Mouse (Mus musculus): Measurements from ENCODE around the gene Tnni3k. TPM values are rescaled to one million over a fixed set of nuclear protein-coding genes. Genes with fewer than 3 reads are reported as not detected.

Gene Tnni3k
- polyA plus RNA-seq, 1 experiment from 2014 or later, result 0.15 TPM

DNA sequence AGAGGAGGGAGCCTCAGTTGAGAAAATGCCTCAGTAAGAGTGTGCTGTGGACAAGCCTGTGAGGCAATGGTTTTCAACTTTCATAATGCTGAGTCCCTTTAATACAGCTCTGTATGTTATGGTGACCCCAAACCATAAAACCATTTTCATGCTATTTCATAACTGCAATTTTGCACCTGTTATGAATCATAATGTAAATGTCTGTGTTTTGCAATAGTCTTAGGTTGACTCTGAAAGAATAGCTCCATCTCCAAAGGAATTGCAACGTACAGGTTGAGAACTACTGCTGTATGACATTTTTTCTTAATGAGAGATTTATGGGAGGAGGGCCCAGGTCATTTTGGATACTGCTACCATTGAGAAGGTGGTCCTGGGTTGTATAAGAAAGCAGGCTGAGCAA, 2.0 kb downstream of the Tnni3k start:
- no peaks in the 10 kb centered on the region for H3K9me3 ChIP-seq (ENCODE audit: control insufficient read depth, low read length)
- no peak overlapping the region for H3K4me3 ChIP-seq (ENCODE audit: low read depth, low read length)
- 69% methylated on average over 1 of the region's 1 CpGs for WGBS
- no peak for ATAC-seq (ENCODE audit: low read depth)
- no peaks in the 10 kb centered on the region for H3K27me3 ChIP-seq (ENCODE audit: control insufficient read depth, insufficient read depth, low read length)
- no peaks in the 10 kb centered on the region for H3K4me1 ChIP-seq (ENCODE audit: control insufficient read depth, insufficient read depth, low read length)
- H3K27ac ChIP-seq (ENCODE audit: low read depth, low read length), result no peak overlapping the region
- H3K4me2 ChIP-seq (ENCODE audit: low read depth, low read length), result no peak overlapping the region
- no peaks in the 10 kb centered on the region for H3K36me3 ChIP-seq (ENCODE audit: control insufficient read depth, insufficient read depth, low read length)
- H3K9ac ChIP-seq (replicated peaks; ENCODE audit: low read depth, low read length), result no peak overlapping the region

DNA sequence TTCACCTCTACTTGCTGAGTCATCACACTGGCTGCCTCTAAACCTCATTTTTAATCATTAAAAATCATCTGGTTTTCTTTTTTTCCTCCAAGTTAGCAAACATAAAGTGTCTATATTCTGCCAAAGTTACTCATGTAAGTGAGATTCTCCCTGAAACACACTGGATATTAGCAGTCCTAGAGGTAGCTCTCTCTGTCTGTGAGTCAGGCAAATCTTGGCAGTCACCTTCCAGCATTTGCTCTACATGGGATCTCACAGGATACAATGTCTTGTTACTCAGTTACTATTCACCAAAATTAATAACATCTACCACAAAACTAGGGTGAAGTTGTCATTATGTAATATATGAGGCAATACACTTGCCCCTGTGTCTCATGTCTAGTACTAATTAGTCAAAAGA, 3.2 kb downstream of the Tnni3k start:
- H3K4me1 ChIP-seq (ENCODE audit: control insufficient read depth, insufficient read depth, low read length), result no peaks in the 10 kb centered on the region
- no peak overlapping the region for H3K4me3 ChIP-seq (ENCODE audit: low read depth, low read length)
- no peak overlapping the region for H3K4me2 ChIP-seq (ENCODE audit: low read depth, low read length)
- no peaks in the 10 kb centered on the region for H3K9me3 ChIP-seq (ENCODE audit: control insufficient read depth, low read length)
- no peak for ATAC-seq (ENCODE audit: low read depth)
- H3K27ac ChIP-seq (ENCODE audit: low read depth, low read length), result no peak overlapping the region
- no peaks in the 10 kb centered on the region for H3K36me3 ChIP-seq (ENCODE audit: control insufficient read depth, insufficient read depth, low read length)
- H3K27me3 ChIP-seq (ENCODE audit: control insufficient read depth, insufficient read depth, low read length), result no peaks in the 10 kb centered on the region
- no peak overlapping the region for H3K9ac ChIP-seq (replicated peaks; ENCODE audit: low read depth, low read length)

DNA sequence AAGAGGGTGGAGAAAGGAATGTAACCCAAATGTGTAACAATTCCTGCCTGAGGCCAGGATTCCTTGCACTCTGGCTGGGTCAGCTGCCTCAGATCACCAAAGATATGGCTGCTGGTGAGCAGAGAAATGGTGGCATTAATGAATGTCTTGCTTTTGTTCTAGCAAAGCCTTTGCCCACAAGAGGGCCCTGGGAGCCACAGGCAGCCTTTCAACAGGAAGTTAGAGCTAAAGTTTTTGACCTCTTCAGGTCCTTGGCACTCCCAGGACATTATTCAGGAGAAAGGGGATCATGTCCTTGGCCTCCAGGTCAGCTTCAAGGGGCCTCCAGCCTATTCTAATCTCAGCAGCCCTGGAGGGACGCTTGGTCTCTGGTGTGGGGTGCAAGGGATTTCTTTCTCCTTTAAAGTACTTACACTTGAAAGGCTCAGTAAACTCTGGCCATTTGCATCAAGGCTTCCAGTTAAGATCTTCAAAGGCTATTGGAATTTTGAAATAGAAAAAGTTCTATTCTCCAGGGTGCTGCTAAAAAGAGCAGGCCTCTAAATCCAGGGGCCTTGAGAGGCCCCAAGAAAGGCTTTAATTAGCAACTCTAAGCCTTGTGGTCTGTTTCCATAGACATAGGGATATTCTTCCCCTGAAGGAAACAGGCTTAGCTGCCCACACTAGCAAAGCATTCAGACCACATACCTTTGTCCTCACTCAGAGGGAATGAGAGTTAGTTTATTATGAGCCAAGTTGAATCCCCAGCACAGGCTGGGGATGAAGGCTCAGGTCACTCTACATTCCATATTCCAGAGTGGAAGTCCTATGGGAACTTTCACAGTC, 16.0 kb downstream of the Tnni3k start:
- ATAC-seq (ENCODE audit: low read depth), result no peak
- no peak overlapping the region for H3K4me3 ChIP-seq (ENCODE audit: low read depth, low read length)
- no peaks in the 10 kb centered on the region for H3K27me3 ChIP-seq (ENCODE audit: control insufficient read depth, insufficient read depth, low read length)
- H3K4me1 ChIP-seq (ENCODE audit: control insufficient read depth, insufficient read depth, low read length), result no peaks in the 10 kb centered on the region
- WGBS, result 29% methylated on average over 1 of the region's 1 CpGs
- no peak overlapping the region for H3K4me2 ChIP-seq (ENCODE audit: low read depth, low read length)
- no peak overlapping the region for H3K9ac ChIP-seq (replicated peaks; ENCODE audit: low read depth, low read length)
- no peak overlapping the region for H3K27ac ChIP-seq (ENCODE audit: low read depth, low read length)
- H3K9me3 ChIP-seq (ENCODE audit: control insufficient read depth, low read length), result no peaks in the 10 kb centered on the region
- no peaks in the 10 kb centered on the region for H3K36me3 ChIP-seq (ENCODE audit: control insufficient read depth, insufficient read depth, low read length)

DNA sequence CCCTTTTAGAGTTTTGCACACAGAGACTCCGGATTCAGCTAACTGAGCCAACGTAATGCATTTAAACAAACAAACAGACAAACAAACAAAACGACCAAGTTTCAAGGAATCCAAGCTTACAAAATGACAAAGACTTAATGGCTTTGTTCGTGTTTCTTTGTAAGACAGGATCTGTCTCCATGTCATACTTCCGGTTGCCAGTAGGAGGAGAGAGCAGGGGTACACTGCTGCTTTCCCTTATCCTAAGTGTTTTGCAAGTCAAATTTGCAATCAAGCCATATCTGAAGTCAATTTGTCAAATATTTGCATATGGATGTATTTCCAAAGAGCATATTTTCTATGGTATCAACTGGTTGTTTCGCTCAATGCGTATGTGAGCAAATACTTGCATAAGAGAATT, 20.9 kb downstream of the Tnni3k start:
- H3K4me1 ChIP-seq (ENCODE audit: control insufficient read depth, insufficient read depth, low read length), result no peaks in the 10 kb centered on the region
- no peak overlapping the region for H3K4me2 ChIP-seq (ENCODE audit: low read depth, low read length)
- no peak overlapping the region for H3K27ac ChIP-seq (ENCODE audit: low read depth, low read length)
- H3K36me3 ChIP-seq (ENCODE audit: control insufficient read depth, insufficient read depth, low read length), result no peaks in the 10 kb centered on the region
- WGBS, result 75% methylated on average over 7 of the region's 7 CpGs
- H3K9me3 ChIP-seq (ENCODE audit: control insufficient read depth, low read length), result no peaks in the 10 kb centered on the region
- H3K27me3 ChIP-seq (ENCODE audit: control insufficient read depth, insufficient read depth, low read length), result no peaks in the 10 kb centered on the region
- ATAC-seq (ENCODE audit: low read depth), result no peak
- no peak overlapping the region for H3K4me3 ChIP-seq (ENCODE audit: low read depth, low read length)
- no peak overlapping the region for H3K9ac ChIP-seq (replicated peaks; ENCODE audit: low read depth, low read length)

DNA sequence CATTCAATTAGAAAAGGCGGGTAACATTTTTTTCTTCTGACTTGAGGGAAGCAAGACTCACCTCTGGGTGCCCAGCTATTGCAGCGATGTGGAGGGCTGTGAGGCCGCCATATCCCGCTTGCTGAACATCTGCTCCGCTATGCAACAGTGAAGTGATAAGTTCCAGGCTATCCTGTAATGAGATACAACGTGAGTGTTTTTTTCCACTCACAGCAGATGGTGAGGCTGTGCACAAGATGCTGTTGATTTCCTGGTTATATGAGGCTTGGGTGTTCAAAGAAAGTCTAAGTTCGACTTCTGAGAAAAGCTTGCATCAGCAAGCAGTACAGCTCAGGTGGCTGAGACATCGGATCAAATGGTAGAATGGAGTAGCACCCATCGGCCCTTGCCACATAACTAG, 25.0 kb downstream of the Tnni3k start:
- Histone ChIP-seq H3K9me3 (ENCODE audit: control insufficient read depth, low read length) (no peaks in the 10 kb centered on the region), H3K4me2 (ENCODE audit: low read depth, low read length) (no peak overlapping the region), H3K27ac (ENCODE audit: low read depth, low read length) (no peak overlapping the region), H3K36me3 (ENCODE audit: control insufficient read depth, insufficient read depth, low read length) (no peaks in the 10 kb centered on the region), H3K27me3 (ENCODE audit: control insufficient read depth, insufficient read depth, low read length) (no peaks in the 10 kb centered on the region), H3K9ac (replicated peaks; ENCODE audit: low read depth, low read length) (no peak overlapping the region), H3K4me1 (ENCODE audit: control insufficient read depth, insufficient read depth, low read length) (no peaks in the 10 kb centered on the region), H3K4me3 (ENCODE audit: low read depth, low read length) (no peak overlapping the region)
- ATAC-seq (ENCODE audit: low read depth), result no peak
- WGBS, result 88% methylated on average over 9 of the region's 9 CpGs

DNA sequence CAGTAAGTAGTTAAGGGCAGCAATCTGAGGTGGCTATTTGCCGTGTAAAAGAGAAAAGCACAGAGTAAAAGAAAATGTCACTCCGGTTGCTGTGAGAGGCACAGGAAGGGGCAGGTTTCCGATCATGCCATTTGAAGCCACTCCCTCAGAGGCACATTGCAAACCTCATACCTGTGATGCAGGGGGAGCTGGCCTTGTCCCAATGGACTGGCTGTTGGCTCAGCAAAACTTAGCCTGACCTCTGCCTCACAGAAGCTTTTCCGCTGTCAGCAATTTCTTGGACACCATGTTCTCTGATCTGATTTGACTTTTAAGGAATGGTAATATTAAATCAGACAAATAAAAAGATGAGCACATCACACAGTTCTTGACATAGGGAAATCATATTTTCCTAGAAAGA, 52.4 kb downstream of the Tnni3k start:
- ATAC-seq (ENCODE audit: low read depth), result no peak
- no peak overlapping the region for H3K4me3 ChIP-seq (ENCODE audit: low read depth, low read length)
- no peak overlapping the region for H3K4me2 ChIP-seq (ENCODE audit: low read depth, low read length)
- H3K4me1 ChIP-seq (ENCODE audit: control insufficient read depth, insufficient read depth, low read length), result no peaks in the 10 kb centered on the region
- no peaks in the 10 kb centered on the region for H3K9me3 ChIP-seq (ENCODE audit: control insufficient read depth, low read length)
- 54% methylated on average over 4 of the region's 4 CpGs for WGBS
- H3K27me3 ChIP-seq (ENCODE audit: control insufficient read depth, insufficient read depth, low read length), result no peaks in the 10 kb centered on the region
- H3K9ac ChIP-seq (replicated peaks; ENCODE audit: low read depth, low read length), result no peak overlapping the region
- H3K27ac ChIP-seq (ENCODE audit: low read depth, low read length), result no peak overlapping the region
- no peaks in the 10 kb centered on the region for H3K36me3 ChIP-seq (ENCODE audit: control insufficient read depth, insufficient read depth, low read length)

DNA sequence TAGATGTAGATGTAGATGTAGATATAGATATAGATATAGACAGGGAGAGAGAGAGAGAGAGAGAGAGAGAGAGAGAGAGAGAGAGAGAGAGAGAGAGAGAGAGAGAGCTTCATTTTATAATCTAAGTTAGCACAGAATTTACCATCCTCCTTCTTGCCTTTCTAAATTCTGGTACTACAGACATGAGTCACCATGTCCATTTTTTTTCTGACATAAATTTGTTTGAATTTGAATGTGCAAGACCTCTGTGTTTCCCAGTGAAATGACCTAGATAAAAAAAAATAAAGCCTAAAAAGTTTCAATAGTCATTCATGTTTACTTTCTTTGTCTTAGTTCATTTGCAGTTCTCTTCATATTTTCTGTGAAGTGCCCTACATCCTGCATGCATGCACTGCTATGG, 54.2 kb downstream of the Tnni3k start:
- no peak for ATAC-seq (ENCODE audit: low read depth)
- H3K9ac ChIP-seq (replicated peaks; ENCODE audit: low read depth, low read length), result no peak overlapping the region

DNA sequence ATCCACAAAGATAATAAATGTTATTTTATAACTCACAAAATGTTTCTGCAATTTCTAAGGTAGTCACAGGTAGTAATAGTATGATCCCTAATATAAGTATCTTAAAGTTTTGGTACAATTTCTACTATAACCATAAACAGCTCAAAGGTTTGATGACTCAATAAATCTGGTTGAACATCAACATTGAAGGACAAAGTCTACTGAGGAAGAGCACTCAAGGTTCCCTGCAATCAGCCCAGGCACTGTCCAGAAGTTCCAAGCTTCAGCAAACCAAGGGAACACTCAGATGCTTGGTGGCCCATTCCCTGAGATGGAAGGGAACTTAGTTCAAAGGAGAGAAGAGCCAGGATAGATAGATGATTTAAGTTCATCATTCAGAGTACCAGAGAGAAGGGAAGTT, 62.5 kb downstream of the Tnni3k start:
- ATAC-seq (ENCODE audit: low read depth), result no peak

More for the DNA sequence above, 54.2 kb downstream of the Tnni3k start:
- no peak overlapping the region for H3K4me2 ChIP-seq (ENCODE audit: low read depth, low read length)
- H3K36me3 ChIP-seq (ENCODE audit: control insufficient read depth, insufficient read depth, low read length), result no peaks in the 10 kb centered on the region
- no peaks in the 10 kb centered on the region for H3K9me3 ChIP-seq (ENCODE audit: control insufficient read depth, low read length)
- no peak overlapping the region for H3K27ac ChIP-seq (ENCODE audit: low read depth, low read length)
- no peaks in the 10 kb centered on the region for H3K27me3 ChIP-seq (ENCODE audit: control insufficient read depth, insufficient read depth, low read length)
- no peak overlapping the region for H3K4me3 ChIP-seq (ENCODE audit: low read depth, low read length)
- no peaks in the 10 kb centered on the region for H3K4me1 ChIP-seq (ENCODE audit: control insufficient read depth, insufficient read depth, low read length)

DNA sequence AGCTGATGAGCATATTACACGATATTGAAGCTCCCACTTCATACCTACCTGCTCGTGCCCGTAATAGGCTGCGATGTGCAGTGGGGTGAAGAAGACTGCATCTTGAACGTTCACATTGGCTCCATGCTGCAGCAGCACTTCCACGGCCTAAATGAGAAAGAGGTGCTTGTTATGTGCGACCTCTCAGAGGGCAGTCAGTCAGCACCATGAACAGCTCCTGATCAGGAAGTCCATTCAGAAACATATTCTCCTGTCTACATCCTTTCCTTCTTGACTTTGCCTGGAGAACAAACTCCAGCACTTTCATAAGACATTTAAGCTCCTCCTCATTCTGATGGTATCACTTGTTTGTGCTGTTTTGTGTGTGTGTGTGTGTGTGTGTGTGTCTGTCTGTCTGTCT, 76.1 kb downstream of the Tnni3k start:
- no peaks in the 10 kb centered on the region for H3K27me3 ChIP-seq (ENCODE audit: control insufficient read depth, insufficient read depth, low read length)
- H3K36me3 ChIP-seq (ENCODE audit: control insufficient read depth, insufficient read depth, low read length), result no peaks in the 10 kb centered on the region
- H3K4me1 ChIP-seq (ENCODE audit: control insufficient read depth, insufficient read depth, low read length), result no peaks in the 10 kb centered on the region
- no peak overlapping the region for H3K4me3 ChIP-seq (ENCODE audit: low read depth, low read length)
- no peak for ATAC-seq (ENCODE audit: low read depth)
- no peak overlapping the region for H3K27ac ChIP-seq (ENCODE audit: low read depth, low read length)
- H3K9ac ChIP-seq (replicated peaks; ENCODE audit: low read depth, low read length), result no peak overlapping the region
- no peak overlapping the region for H3K4me2 ChIP-seq (ENCODE audit: low read depth, low read length)
- H3K9me3 ChIP-seq (ENCODE audit: control insufficient read depth, low read length), result no peaks in the 10 kb centered on the region
- 89% methylated on average over 7 of the region's 7 CpGs for WGBS

More for the DNA sequence above, 62.5 kb downstream of the Tnni3k start:
- Histone ChIP-seq H3K36me3 (ENCODE audit: control insufficient read depth, insufficient read depth, low read length) (no peaks in the 10 kb centered on the region), H3K9ac (replicated peaks; ENCODE audit: low read depth, low read length) (no peak overlapping the region), H3K27ac (ENCODE audit: low read depth, low read length) (no peak overlapping the region), H3K4me2 (ENCODE audit: low read depth, low read length) (no peak overlapping the region), H3K4me3 (ENCODE audit: low read depth, low read length) (no peak overlapping the region), H3K4me1 (ENCODE audit: control insufficient read depth, insufficient read depth, low read length) (no peaks in the 10 kb centered on the region), H3K27me3 (ENCODE audit: control insufficient read depth, insufficient read depth, low read length) (no peaks in the 10 kb centered on the region), H3K9me3 (ENCODE audit: control insufficient read depth, low read length) (no peaks in the 10 kb centered on the region)
